Mouse (Mus musculus) midbrain, embryonic 14.5 days (tissue): Measurements from ENCODE around the gene Abca8b. TPM values are rescaled to one million over a fixed set of nuclear protein-coding genes. Genes with fewer than 3 reads are reported as not detected.

Source experiments
- ATAC-seq: fragments of 200-750 bp; cut with Nextera tagmentation; 2 replicates; pipeline ENCODE4 v1.8.0; 2017; ENCODE audit warnings: moderate number of reproducible peaks, moderate library complexity; ENCODE audit not compliant: low FRiP score, low TSS enrichment
- DNase-seq: peaks from one replicate; pipeline ENCODE4 v3.0.0-alpha.2; 2015
- H3K27ac ChIP-seq: fragments of 300-500 bp; sonication (generic); replicated peaks from 2 replicates; pipeline ENCODE4 v1.5.1; 2014; ENCODE audit warnings: mild to moderate bottlenecking, low read depth, low read length, moderate library complexity
- H3K27me3 ChIP-seq: fragments of 300-500 bp; sonication (generic); 2 replicates; pipeline ENCODE4 v1.6.1; 2014; ENCODE audit warnings: low read length, control low read depth, mixed read lengths; ENCODE audit not compliant: control insufficient read depth, insufficient read depth
- H3K36me3 ChIP-seq: fragments of 300-500 bp; sonication (generic); 2 replicates; pipeline ENCODE4 v1.6.1; 2014; ENCODE audit warnings: low read length, control low read depth; ENCODE audit not compliant: control insufficient read depth, insufficient read depth
- H3K4me1 ChIP-seq: fragments of 300-500 bp; sonication (generic); 2 replicates; pipeline ENCODE4 v1.6.1; 2014; ENCODE audit warnings: mild to moderate bottlenecking, antibody characterized with exemption, low read length, control low read depth; ENCODE audit not compliant: control insufficient read depth, insufficient read depth
- H3K4me2 ChIP-seq: fragments of 300-500 bp; sonication (generic); 2 replicates; pipeline ENCODE4 v1.6.1; 2014; ENCODE audit warnings: mild to moderate bottlenecking, low read length, moderate library complexity
- H3K4me3 ChIP-seq: fragments of 300-500 bp; sonication (generic); replicated peaks from 2 replicates; pipeline ENCODE4 v1.5.1; 2014; ENCODE audit warnings: low read depth, low read length
- H3K9ac ChIP-seq: fragments of 300-500 bp; sonication (generic); replicated peaks from 2 replicates; pipeline ENCODE4 v1.6.1; 2014; ENCODE audit warnings: mild to moderate bottlenecking, low read length, moderate library complexity
- H3K9me3 ChIP-seq: fragments of 300-500 bp; sonication (generic); 2 replicates; pipeline ENCODE4 v1.6.1; 2016; ENCODE audit warnings: low read length, control low read depth, mixed read lengths; ENCODE audit not compliant: control insufficient read depth
- WGBS: fragments of 180-500 bp; shearing (Covaris S2); extraction: QIAGEN DNeasy Blood & Tissue Kit; methylation state at CpG from one replicate; pipeline ENCODE4 v1.1.7; 2014; 5-methylcytosine and 5-hydroxymethylcytosine counted together
- polyA plus RNA-seq: library from polyadenylated mRNA; unstranded; fragments of >200 nt; fragmentation: Nextera tagmentation; extraction: Ambion mirVana; gene quantifications from 2 replicates; pipeline ENCODE4 v1.2.1, GENCODE M21; 2014

Abca8b gene
- polyA plus RNA-seq, 1 experiment from 2014 or later, result 1.9 TPM

DNA sequence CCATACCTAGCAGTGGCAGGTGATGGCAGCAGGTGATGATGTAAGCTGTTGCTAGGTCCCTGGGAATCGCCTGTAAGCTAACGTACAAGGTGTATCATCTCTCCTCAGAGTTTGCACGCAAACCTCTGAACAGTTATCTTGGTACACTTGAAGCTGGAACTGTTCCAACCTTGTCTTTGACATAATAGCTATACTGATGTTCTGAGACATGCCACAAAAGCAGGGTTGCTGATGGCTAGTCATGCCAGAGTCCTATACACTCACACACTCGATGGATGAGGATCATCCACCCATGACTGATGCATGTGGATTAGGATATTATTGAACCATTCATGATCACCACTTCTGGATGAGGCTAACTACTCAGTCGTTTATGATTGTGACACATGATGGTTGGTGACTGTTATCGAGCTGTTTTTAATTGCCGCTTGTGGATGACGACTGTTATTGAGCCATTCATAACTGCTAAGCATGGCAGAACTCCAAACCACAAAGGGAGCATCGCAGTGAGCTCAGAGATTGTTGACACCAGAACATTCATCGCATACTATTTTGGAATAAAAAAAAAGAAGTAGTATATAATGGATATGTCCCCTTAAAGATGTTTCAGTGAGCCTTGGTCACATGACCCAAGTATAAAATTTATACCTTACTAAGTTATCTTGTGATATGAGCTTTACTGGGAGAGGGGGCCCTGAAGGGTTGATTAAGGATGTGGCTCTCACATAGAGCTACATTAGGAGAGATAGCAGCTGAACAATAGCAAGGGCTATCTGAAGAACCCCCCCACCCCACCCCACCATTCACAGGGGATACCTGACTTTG lies 87.2 kb downstream of the Abca8b start:
- no peak overlapping the region for H3K4me3 ChIP-seq
- DNase-seq (no peak), ATAC-seq (no peak)
- no peaks in the 10 kb centered on the region for H3K27me3 ChIP-seq
- H3K4me2 ChIP-seq, result no peak overlapping the region
- H3K27ac ChIP-seq, result no peak overlapping the region
- WGBS, result 87% methylated on average over 10 of the region's 10 CpGs
- no peaks in the 10 kb centered on the region for H3K9me3 ChIP-seq
- no peak overlapping the region for H3K9ac ChIP-seq
- H3K4me1 ChIP-seq, result no peaks in the 10 kb centered on the region
- H3K36me3 ChIP-seq, result no peaks in the 10 kb centered on the region

DNA sequence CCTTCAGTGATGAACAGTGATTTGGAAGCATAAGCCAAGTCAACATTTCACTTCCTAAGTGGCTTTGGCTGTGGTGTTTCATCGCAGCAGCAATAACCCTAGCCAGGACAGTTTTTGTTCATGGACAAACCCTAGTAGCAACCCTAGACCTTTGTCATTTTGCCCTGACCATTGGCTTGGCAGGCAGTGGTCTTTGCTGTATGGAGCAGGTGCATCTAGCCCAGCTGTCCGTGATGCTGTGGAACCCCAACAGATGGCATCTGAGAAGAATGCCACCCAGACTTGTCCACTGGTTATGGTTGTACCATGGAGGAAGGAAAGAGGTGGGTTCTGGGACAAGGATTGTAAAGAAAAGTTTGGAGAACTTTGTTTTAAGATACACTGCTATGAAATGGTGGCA lies 88.1 kb downstream of the Abca8b start:
- ATAC-seq (no peak), DNase-seq (no peak)
- Histone ChIP-seq H3K4me1 (no peaks in the 10 kb centered on the region), H3K9ac (no peak overlapping the region), H3K27me3 (no peaks in the 10 kb centered on the region), H3K4me2 (no peak overlapping the region), H3K9me3 (no peaks in the 10 kb centered on the region), H3K4me3 (no peak overlapping the region), H3K36me3 (no peaks in the 10 kb centered on the region), H3K27ac (no peak overlapping the region)
- WGBS, result 97% methylated on average over 2 of the region's 2 CpGs

DNA sequence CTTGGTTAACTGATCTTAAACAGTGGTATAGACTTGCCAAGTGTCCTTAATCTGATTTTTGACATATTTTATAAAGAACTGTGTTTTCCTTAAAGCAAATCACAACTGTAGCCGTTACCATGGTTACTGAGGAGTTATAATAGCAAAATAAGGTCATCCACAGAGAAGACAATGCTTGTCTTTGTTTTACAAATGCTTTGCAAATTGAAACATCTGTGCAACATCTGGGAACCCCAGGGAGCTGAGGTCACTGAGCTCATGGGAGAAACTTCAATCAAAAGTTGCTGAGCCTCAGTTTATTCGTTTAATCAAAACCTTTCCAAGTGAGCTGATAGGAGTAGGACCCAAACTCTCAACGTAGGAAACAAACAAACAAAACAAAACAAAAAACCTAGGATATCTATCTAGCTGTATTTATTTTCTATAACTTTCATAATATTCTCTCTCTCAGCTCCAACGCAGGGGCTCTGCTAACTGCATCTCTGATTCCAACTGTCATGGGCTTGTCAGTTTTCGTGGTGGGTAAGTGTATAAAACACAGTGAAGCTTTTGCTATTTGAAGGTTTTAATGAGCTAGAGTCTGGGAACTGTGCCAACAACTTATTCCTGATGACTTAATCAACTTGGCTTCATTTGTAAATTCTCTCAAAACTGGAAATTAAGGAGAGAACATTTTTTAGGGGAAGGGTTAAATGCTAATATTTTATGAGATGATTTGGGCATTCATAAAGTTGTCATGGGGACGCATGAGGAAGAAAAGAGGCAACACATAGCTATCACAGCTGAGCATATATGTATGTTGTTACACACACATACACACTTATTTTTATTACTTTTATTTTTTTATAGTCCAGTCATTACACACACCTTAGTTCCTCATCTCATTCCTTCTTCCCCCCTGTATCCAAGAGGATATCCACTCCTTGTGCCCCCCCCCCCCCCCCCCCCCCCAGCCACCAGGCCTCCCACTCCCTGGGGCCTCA lies 92.7 kb downstream of the Abca8b start:
- no peak overlapping the region for H3K4me2 ChIP-seq
- DNase-seq (peak; percentile 77), ATAC-seq (no peak)
- no peaks in the 10 kb centered on the region for H3K27me3 ChIP-seq
- no peaks in the 10 kb centered on the region for H3K36me3 ChIP-seq
- no peak overlapping the region for H3K4me3 ChIP-seq
- no peaks in the 10 kb centered on the region for H3K9me3 ChIP-seq
- H3K4me1 ChIP-seq, result 0 out of 2 replicates have a peak, but pooled peaks cover 2% of the 10 kb centered on the region
- H3K27ac ChIP-seq, result no peak overlapping the region
- no peak overlapping the region for H3K9ac ChIP-seq
- 45% methylated on average over 6 of the region's 6 CpGs for WGBS

GRCm38 (mm10) chr11:109900491-109901241 lies 95.0 kb downstream of the Abca8b start:
- Histone ChIP-seq H3K27ac (no peak overlapping the region), H3K27me3 (no peaks in the 10 kb centered on the region)
- 37% methylated on average over 4 of the region's 4 CpGs for WGBS

GRCm38 (mm10) chr11:109898791-109899467 lies 96.7 kb downstream of the Abca8b start:
- Histone ChIP-seq H3K27me3 (no peaks in the 10 kb centered on the region), H3K27ac (no peak overlapping the region), H3K4me3 (no peak overlapping the region), H3K4me1 (0 out of 2 replicates have a peak, but pooled peaks cover 2% of the 10 kb centered on the region), H3K9me3 (no peaks in the 10 kb centered on the region), H3K36me3 (no peaks in the 10 kb centered on the region), H3K9ac (no peak overlapping the region), H3K4me2 (no peak overlapping the region)
- DNase-seq, result no peak
- WGBS, result 89% methylated on average over 6 of the region's 6 CpGs
- ATAC-seq, result no peak

More at GRCm38 (mm10) chr11:109900491-109901241, 95.0 kb downstream of the Abca8b start:
- Histone ChIP-seq H3K4me1 (0 out of 2 replicates have a peak, but pooled peaks cover 2% of the 10 kb centered on the region), H3K36me3 (no peaks in the 10 kb centered on the region), H3K4me2 (no peak overlapping the region), H3K9me3 (no peaks in the 10 kb centered on the region), H3K9ac (no peak overlapping the region), H3K4me3 (no peak overlapping the region)
- no peak for ATAC-seq
- DNase-seq, result no peak

DNA sequence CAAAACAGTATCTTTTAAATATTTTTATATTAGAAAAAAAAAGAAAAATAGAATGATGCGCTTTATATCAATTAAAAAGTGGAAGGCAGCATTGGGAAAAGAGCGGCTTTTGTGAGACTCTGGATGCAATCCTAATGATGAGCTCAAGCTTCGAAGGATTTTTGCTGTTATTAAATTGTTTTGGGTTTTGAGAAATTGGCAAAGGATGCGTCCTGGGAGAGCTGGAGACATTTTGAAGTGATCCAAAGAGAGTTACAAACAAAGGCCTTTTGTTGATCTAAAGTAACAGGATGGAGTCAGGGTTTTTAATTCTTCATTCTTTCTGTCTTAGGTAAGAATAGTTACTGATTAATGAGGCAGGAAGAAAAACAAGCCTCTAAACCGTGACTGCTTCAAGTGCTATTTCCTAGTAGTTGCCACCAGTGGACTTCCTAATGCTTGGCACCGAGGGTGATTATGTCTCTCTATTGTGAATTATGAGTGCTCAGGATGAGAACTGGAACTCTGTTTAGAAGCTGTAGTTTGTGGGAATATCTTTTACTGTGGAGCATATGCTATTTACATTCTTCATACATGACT lies 99.6 kb downstream of the Abca8b start:
- no peaks in the 10 kb centered on the region for H3K4me1 ChIP-seq
- H3K27me3 ChIP-seq, result no peaks in the 10 kb centered on the region
- no peak overlapping the region for H3K4me3 ChIP-seq
- H3K9me3 ChIP-seq, result no peaks in the 10 kb centered on the region
- ATAC-seq (no peak), DNase-seq (no peak)
- H3K36me3 ChIP-seq, result no peaks in the 10 kb centered on the region
- no peak overlapping the region for H3K4me2 ChIP-seq
- no peak overlapping the region for H3K27ac ChIP-seq
- 75% methylated on average over 6 of the region's 6 CpGs for WGBS
- H3K9ac ChIP-seq, result no peak overlapping the region

DNA sequence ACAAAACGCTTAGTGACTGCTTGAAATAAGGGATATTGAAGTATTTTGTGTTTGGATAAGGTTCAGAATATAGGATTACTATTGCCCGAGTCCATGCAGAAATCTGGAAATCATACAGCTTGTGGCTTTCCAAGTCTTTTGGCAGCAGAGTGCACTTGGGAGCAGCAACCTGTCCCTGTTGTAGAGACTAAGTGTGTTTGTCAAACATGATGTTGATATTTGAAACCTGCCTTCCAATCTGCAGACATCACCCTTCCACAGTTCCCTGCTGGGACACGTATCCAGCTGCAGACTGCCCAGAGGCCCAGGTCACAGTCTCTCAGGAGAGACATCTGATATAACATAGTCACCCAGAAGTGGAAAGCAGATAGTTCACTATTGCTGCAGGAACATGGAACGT lies 100.1 kb downstream of the Abca8b start:
- Histone ChIP-seq H3K4me1 (no peaks in the 10 kb centered on the region), H3K27ac (no peak overlapping the region), H3K4me3 (no peak overlapping the region), H3K9ac (no peak overlapping the region), H3K36me3 (no peaks in the 10 kb centered on the region), H3K27me3 (no peaks in the 10 kb centered on the region), H3K9me3 (no peaks in the 10 kb centered on the region), H3K4me2 (no peak overlapping the region)
- no peak for ATAC-seq
- no peak for DNase-seq
- WGBS, result 85% methylated on average over 4 of the region's 4 CpGs
